Mouse (Mus musculus): ENCODE results near the gene Dph7. TPM values are rescaled to one million over a fixed set of nuclear protein-coding genes. Genes with fewer than 3 reads are reported as not detected.

Gene Dph7
- polyA plus RNA-seq, 1 experiment from 2014 or later: 36.3 TPM

- peak within 1 kb of the TSS; percentile 86 for H3K4me3 ChIP-seq (replicated peaks)
- peaks cover 31% of the 10 kb centered on the region for H3K36me3 ChIP-seq
- peak; percentile 100 for ATAC-seq
- no peaks in the 10 kb centered on the region for H3K9me3 ChIP-seq
- peaks cover 24% of the 10 kb centered on the region for H3K4me1 ChIP-seq (replicated peaks)
- peak within 1 kb of the TSS; percentile 91 for H3K27ac ChIP-seq
- no peaks in the 10 kb centered on the region for H3K27me3 ChIP-seq
- H3K9ac ChIP-seq (replicated peaks): peak within 1 kb of the TSS; percentile 86
- peak within 1 kb of the TSS; percentile 91 for H3K4me2 ChIP-seq (replicated peaks)
- WGBS: 0% methylated on average over 64 of the region's 64 CpGs
Measured at GRCm38 (mm10) chr2:24974906-24975703, 12.9 kb downstream of the Dph7 start, which contains the start of gene Mrpl41. Mrpl41 (minus strand) TSS chr2:24975098.

DNA sequence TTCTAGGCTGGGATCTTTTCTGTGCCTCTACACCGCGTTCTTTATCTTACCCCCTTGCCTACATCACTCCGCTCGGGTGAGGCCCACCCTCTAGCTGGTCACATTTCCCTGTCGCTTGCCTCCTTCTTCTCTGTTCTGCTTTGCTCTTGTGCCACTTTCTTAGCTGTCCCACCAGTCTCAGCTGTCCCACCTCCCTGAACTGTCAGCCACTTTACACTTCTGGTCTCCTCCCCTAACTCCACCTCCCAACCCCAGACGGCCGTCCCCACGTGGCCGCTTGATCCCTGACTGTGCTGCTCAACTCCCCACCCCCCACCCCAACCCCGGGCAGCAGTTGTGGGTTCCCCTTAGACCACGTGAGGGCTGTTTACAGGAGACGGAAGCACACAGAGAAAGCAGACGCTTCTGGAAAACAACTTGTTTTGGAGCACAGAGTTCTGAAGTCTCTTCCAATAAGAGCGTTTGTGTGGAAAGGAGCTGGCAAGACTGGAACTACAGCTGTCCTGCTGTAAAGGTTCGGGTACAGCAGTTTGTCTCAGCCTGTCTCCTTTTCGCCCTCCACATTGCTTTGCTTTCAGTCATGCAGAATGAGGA is 13.6 kb downstream of the Dph7 start, which contains the start of gene Pnpla7:
Gene Pnpla7, plus strand, starts transcription at position 330 of the 594 bp plus-strand sequence.
- WGBS: under 1% methylated on average over 16 of the region's 16 CpGs
- Histone ChIP-seq H3K27me3 (no peaks in the 10 kb centered on the region), H3K36me3 (peaks cover 24% of the 10 kb centered on the region), H3K27ac (peak within 1 kb of the TSS; percentile 91), H3K9ac (replicated peaks) (peak within 1 kb of the TSS; percentile 86), H3K4me1 (replicated peaks) (peaks cover 24% of the 10 kb centered on the region), H3K4me2 (replicated peaks) (peak within 1 kb of the TSS; percentile 91), H3K9me3 (no peaks in the 10 kb centered on the region), H3K4me3 (replicated peaks) (peak within 1 kb of the TSS; percentile 86)
- no peak for ATAC-seq

DNA sequence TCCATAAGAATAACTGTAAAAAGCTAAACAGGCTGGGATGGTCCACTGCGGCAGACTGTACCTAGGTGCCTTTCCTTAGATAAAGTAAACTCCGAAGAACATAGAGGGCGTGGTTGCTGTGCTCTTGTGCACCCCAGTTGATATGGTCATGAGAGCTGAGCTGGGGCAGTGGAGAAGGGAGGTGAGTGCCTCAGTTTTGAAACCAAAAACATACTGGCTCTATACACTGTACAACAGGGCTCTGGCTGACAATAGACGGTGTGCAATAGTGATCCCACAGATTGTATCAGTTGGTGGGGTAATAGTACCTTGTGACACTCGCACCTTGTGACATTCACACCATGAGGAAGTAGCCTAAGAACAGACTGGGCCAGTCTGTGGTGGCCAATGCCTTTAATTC is 14.8 kb downstream of the Dph7 start:
- no peaks in the 10 kb centered on the region for H3K9me3 ChIP-seq
- no peak for ATAC-seq
- peaks cover 13% of the 10 kb centered on the region for H3K36me3 ChIP-seq
- WGBS: 96% methylated on average over 5 of the region's 5 CpGs
- no peaks in the 10 kb centered on the region for H3K27me3 ChIP-seq
- no peak overlapping the region for H3K4me3 ChIP-seq (replicated peaks)
- H3K27ac ChIP-seq: no peak overlapping the region
- H3K9ac ChIP-seq (replicated peaks): no peak overlapping the region
- no peak overlapping the region for H3K4me2 ChIP-seq (replicated peaks)
- H3K4me1 ChIP-seq (replicated peaks): peaks cover 24% of the 10 kb centered on the region

GRCm38 (mm10) chr2:24987762-24988161 is 25.6 kb downstream of the Dph7 start:
- H3K4me1 ChIP-seq (replicated peaks): no peaks in the 10 kb centered on the region
- H3K36me3 ChIP-seq: no peaks in the 10 kb centered on the region
- no peak overlapping the region for H3K4me2 ChIP-seq (replicated peaks)
- WGBS: 76% methylated on average over 2 of the region's 2 CpGs
- H3K9ac ChIP-seq (replicated peaks): no peak overlapping the region
- no peak for ATAC-seq
- no peak overlapping the region for H3K27ac ChIP-seq
- H3K4me3 ChIP-seq (replicated peaks): no peak overlapping the region
- no peaks in the 10 kb centered on the region for H3K9me3 ChIP-seq
- no peaks in the 10 kb centered on the region for H3K27me3 ChIP-seq

GRCm38 (mm10) chr2:24995332-24995731 is 33.1 kb downstream of the Dph7 start:
- H3K4me1 ChIP-seq (replicated peaks): no peaks in the 10 kb centered on the region
- no peaks in the 10 kb centered on the region for H3K9me3 ChIP-seq
- H3K9ac ChIP-seq (replicated peaks): no peak overlapping the region
- no peaks in the 10 kb centered on the region for H3K36me3 ChIP-seq
- H3K27me3 ChIP-seq: no peaks in the 10 kb centered on the region
- no peak overlapping the region for H3K27ac ChIP-seq
- no peak for ATAC-seq
- 91% methylated on average over 6 of the region's 6 CpGs for WGBS
- no peak overlapping the region for H3K4me2 ChIP-seq (replicated peaks)
- no peak overlapping the region for H3K4me3 ChIP-seq (replicated peaks)

- H3K36me3 ChIP-seq: no peaks in the 10 kb centered on the region
- 96% methylated on average over 2 of the region's 2 CpGs for WGBS
- H3K9me3 ChIP-seq: no peaks in the 10 kb centered on the region
- no peaks in the 10 kb centered on the region for H3K27me3 ChIP-seq
- H3K4me1 ChIP-seq (replicated peaks): no peaks in the 10 kb centered on the region
- no peak overlapping the region for H3K4me3 ChIP-seq (replicated peaks)
- ATAC-seq: no peak
- H3K4me2 ChIP-seq (replicated peaks): no peak overlapping the region
- H3K27ac ChIP-seq: no peak overlapping the region
- no peak overlapping the region for H3K9ac ChIP-seq (replicated peaks)
Measured at GRCm38 (mm10) chr2:24996471-24996870, 34.3 kb downstream of the Dph7 start.

DNA sequence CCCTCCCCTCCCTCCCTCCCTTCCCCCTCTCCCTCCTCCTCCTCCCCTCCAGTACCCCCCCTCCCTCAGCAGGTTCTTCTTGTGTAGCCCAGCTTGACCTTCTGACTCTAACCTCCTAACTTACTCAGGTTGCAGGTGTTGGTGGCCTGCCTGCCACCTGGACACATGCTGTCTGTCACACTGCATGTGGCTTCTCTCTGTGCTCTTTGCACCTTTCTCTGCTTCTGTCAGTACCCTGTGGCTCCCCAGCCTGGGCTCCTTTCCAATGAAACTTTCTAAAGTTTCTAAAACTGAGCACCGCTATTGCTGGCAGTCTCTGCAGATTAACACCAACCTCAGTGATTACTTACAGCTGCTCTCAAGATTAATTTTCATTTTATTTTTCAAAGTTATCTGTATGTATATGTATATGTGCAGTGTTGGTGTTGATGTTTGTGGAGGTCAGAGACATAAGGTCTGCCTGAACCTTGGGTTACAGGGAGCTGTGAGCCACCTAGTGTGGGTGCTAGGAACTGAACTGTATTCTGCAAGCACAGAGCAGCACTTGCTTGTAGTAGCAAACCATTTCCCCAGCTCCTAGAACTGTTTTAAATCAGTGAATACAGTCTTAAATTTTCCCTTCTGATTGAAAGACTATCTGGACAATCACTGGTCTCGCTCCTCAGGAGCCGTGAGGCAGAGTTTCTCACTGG is 38.5 kb downstream of the Dph7 start:
- Histone ChIP-seq H3K27ac (no peak overlapping the region), H3K4me1 (replicated peaks) (no peaks in the 10 kb centered on the region), H3K9me3 (no peaks in the 10 kb centered on the region), H3K36me3 (no peaks in the 10 kb centered on the region), H3K9ac (replicated peaks) (no peak overlapping the region), H3K4me3 (replicated peaks) (no peak overlapping the region), H3K4me2 (replicated peaks) (no peak overlapping the region), H3K27me3 (no peaks in the 10 kb centered on the region)
- no peak for ATAC-seq
- WGBS: 84% methylated on average over 3 of the region's 3 CpGs

GRCm38 (mm10) chr2:25003946-25004786 is 42.0 kb downstream of the Dph7 start:
- Histone ChIP-seq H3K9me3 (no peaks in the 10 kb centered on the region), H3K9ac (replicated peaks) (no peak overlapping the region), H3K36me3 (no peaks in the 10 kb centered on the region), H3K4me2 (replicated peaks) (no peak overlapping the region), H3K4me3 (replicated peaks) (no peak overlapping the region), H3K4me1 (replicated peaks) (no peaks in the 10 kb centered on the region), H3K27ac (no peak overlapping the region), H3K27me3 (no peaks in the 10 kb centered on the region)
- peak; percentile 71 for ATAC-seq
- WGBS: 28% methylated on average over 9 of the region's 9 CpGs

GRCm38 (mm10) chr2:25006767-25007166 is 44.6 kb downstream of the Dph7 start:
- no peaks in the 10 kb centered on the region for H3K4me1 ChIP-seq (replicated peaks)
- H3K9ac ChIP-seq (replicated peaks): no peak overlapping the region
- H3K4me3 ChIP-seq (replicated peaks): no peak overlapping the region
- H3K4me2 ChIP-seq (replicated peaks): no peak overlapping the region
- no peak for ATAC-seq
- H3K27me3 ChIP-seq: no peaks in the 10 kb centered on the region
- H3K9me3 ChIP-seq: no peaks in the 10 kb centered on the region
- no peak overlapping the region for H3K27ac ChIP-seq
- WGBS: 91% methylated on average over 1 of the region's 1 CpGs
- H3K36me3 ChIP-seq: no peaks in the 10 kb centered on the region

DNA sequence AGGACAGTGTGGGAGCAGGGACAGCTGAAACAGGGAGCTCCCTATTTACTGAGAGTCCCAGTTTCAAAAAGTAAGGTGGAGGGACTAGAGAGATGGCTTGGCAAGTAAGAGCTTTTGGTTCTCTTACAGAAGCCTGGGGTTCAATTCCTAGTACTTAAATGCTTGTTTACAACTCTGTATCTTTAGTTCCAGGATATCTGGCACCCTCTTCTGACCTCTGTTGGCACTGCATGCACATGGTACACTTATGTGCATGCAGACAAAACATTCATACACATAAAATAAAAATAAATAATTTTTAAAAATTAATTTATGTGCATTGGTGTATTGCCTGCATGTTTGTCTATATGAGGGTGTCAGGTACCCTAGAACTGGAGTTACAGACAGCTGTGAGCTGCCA is 46.0 kb downstream of the Dph7 start:
- H3K4me1 ChIP-seq (replicated peaks): no peaks in the 10 kb centered on the region
- H3K9me3 ChIP-seq: no peaks in the 10 kb centered on the region
- no peak for ATAC-seq
- no peaks in the 10 kb centered on the region for H3K36me3 ChIP-seq
- H3K9ac ChIP-seq (replicated peaks): no peak overlapping the region
- no peaks in the 10 kb centered on the region for H3K27me3 ChIP-seq
- H3K4me2 ChIP-seq (replicated peaks): no peak overlapping the region
- H3K4me3 ChIP-seq (replicated peaks): no peak overlapping the region
- H3K27ac ChIP-seq: no peak overlapping the region
